Mouse (Mus musculus): Measurements from ENCODE around the gene Ppef2. TPM values are rescaled to one million over a fixed set of nuclear protein-coding genes. Genes with fewer than 3 reads are reported as not detected.
"Not testable (repeated sequence)": the region's sequence is repeated elsewhere in the genome, so short reads cannot be mapped to it uniquely, and the experiment has no call there.

The Ppef2 gene
- total RNA-seq, 2 experiments from 2014 or later, result 0.08 to 0.29 TPM

DNA sequence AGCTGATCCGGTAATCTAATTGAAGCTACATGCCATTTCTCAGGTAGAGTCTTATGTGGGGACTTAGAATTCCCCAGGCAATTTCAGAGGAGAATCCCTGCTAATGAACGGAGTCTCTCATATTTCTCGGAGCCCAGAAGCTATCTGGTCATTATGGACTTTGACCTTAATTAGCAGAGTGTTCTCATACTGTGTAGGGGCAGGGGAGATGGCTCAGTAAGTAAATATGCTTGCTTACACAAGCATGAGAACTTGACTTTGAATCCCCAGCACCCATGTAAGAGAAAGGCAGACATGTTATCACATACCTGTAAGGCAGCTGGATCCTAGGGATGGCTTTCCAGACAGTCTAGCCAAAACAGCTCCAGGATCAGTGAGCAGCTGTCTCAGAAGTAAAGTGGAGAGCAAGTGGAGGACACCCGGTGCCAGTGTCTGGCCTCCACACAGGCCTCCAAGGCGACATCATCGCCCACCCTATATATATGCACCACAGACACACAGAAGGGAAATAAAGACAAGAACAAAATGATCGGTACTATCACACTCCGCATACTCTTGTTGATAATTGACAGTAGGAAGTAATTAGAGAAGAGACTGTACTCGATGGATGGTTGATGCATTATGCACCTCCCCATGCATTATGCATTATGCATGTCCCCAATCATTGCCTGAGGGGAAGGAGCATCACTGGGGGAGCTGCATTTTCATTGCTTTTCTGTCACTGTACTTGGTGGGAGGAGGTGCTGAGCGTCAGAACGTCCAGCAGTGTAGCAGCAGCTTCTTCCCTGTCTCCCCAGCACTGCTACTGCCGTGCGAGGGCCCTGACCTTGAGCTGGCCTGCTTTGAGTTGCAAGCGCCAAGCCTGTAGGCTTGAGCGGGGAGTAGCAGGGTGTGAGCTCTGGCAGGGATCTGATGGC lies 58.9 kb downstream of the Ppef2 start:
- DNase-seq (ENCODE audit: low spot score in 2 of 2), result no peak

DNA sequence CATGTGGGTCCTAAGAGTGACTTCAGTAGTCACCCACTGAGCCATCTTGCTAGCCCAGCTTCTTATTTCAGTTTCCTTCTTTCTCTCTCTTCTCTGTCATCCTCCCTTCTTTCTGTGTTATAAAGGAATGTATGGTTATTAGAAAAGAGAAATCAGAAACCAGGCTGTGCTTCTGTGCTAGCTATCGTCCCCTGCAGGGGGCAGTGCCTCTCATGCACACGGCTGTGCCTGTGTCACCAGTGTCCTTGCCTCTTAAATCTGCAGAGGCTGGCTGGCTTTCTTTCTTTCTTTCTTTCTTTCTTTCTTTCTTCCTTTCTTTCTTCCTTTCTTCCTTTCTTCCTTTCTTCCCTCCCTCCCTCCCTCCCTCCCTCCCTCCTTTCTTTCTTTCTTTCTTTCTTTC lies 60.4 kb downstream of the Ppef2 start:
- DNase-seq (ENCODE audit: low spot score in 2 of 2), result not testable (repeated sequence)

DNA sequence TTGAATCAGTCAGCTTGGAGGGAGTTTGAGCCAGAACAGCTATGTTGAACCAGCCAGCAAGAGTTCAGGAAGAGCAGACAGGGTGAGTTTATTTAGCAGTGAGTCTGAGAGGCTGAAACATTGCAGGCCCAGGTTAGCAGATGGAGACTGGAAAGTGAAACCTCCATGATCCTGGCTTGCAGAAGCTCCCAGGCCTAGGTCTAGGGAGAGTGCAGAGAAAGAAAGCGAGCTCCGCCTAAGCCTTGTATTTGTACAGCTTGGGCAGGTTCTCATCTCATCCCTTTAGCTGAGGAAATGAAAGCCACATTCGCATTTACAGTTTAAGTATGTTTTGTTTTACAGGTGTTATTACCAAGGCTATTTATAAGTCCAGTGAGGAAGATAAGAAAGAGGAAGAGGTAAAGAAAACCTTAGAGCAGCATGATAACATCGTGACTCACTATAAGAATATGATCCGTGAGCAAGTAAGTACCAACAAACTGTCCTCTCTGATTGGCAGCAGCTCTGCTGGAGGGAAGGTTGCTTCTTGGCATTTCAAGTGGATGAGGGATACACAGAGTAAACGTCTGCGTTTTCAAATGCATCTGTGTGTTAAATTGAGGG lies 67.1 kb downstream of the Ppef2 start:
- no peak for DNase-seq (ENCODE audit: low spot score in 2 of 2)

DNA sequence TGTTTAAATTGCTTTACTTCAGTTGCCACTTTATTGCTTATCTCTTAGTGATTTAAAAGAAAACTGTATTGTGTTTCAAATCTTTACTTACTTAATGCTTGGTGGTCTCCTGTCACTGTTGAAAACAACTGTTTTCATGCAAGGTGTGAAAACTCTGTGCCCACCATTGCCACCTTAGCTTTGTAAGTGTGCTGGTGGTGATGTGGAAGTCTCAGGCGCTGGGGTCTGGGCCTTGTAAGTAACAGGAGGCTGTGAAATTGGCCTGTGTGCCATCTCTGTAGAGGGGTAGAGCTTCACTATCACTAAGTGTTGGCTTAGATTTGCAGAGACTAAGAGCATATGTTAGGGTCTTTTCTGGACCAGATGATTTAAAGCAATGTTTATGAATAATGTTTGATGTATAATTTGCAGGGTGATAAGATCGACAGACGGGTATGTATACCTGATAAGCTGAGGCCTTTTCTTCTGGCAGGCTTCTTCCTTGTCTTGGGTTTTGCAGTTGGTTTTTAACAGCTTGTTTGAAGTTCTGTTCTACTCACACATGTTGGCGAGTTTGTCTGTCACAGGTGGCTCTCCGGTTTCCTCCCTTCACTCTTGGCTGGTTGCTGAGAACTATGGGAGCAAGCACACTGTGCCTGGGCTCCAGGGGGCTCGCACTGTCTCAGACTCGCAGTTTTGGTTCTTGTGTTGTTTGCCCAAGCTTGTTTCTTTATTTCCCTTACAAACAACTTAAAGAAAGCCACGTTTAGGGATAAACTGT lies 72.8 kb downstream of the Ppef2 start:
- DNase-seq (ENCODE audit: low spot score in 2 of 2), result no peak

Other genes with a start within 250 kb of the Ppef2 start
- 1 to 10 TPM; 2.9 to 3.4 TPM for gene Cdkl2, start 212.4 kb downstream of the Ppef2 start, total RNA-seq (2021)
- 10 to 100 TPM; 68.6 to 70.1 TPM for gene G3bp2, start 172.6 kb downstream of the Ppef2 start, total RNA-seq (2021)
- gene Uso1, start 118.3 kb downstream of the Ppef2 start, total RNA-seq (2021), result 10 to 100 TPM; 75.5 to 85.8 TPM
- gene U90926, start 40.9 kb downstream of the Ppef2 start, total RNA-seq (2021), result not detected
- gene Naaa, start 21.9 kb upstream of the Ppef2 start, total RNA-seq (2021), result 10 to 100 TPM; 16.6 to 16.7 TPM
- gene Sdad1, start 54.2 kb upstream of the Ppef2 start, total RNA-seq (2021), result 10 to 100 TPM; 25.5 to 28.4 TPM
- 1 to 10 TPM; 5.0 to 8.4 TPM for gene Cxcl9, start 71.8 kb upstream of the Ppef2 start, total RNA-seq (2021)
- gene Art3, start 75.5 kb upstream of the Ppef2 start, total RNA-seq (2021), result 100 to 1,000 TPM; 257 to 310 TPM
- 1 to 10 TPM in 1 of 2 experiments, under 1 TPM in 1; 0.76 to 1.0 TPM for gene Cxcl10, start 92.6 kb upstream of the Ppef2 start, total RNA-seq (2021)
- 10 to 100 TPM; 22.6 to 25.6 TPM for gene Nup54, start 178.9 kb upstream of the Ppef2 start, total RNA-seq (2021)